Comparison of ENCODE assay signal across 8 mouse cellular contexts in genomic region chr3:60500571-60501527, GRCm38 (mm10). TPM values are rescaled to one million over a fixed set of nuclear protein-coding genes. Genes with fewer than 3 reads are reported as not detected.
A peak's percentile ranks its signal among the peaks of the same experiment; 100 is the strongest.
DNase-seq lines count a peak whose midpoint lies in the region.

No protein-coding gene starts in this region.

- 1% methylated on average over 86 of the region's 96 CpGs for WGBS in hindbrain, embryonic 10.5 days

- H3K27me3 ChIP-seq in hindbrain, embryonic 10.5 days (ENCODE audit: insufficient read depth, poor library complexity, severe bottlenecking): no peaks in the 10 kb centered on the region

- peak; percentile 83 for DNase-seq in Muller cell, postnatal 12 days (ENCODE audit: inconsistent ontology term)
- peak; percentile 90 for DNase-seq in cerebellum, adult 9-11 months
- DNase-seq in frontal cortex, adult 2 months (ENCODE audit: extremely low spot score in 1 of 2, low spot score in 1 of 2): peak; percentile 55 to 77
- DNase-seq in hindbrain, embryonic 10.5 days (ENCODE audit: low spot score): peak; percentile 75
- peak; percentile 71 to 81 for DNase-seq in layer of hippocampus, postnatal 14 days (ENCODE audit: low spot score in 2 of 2)
- peak; percentile 83 for DNase-seq in lung, postnatal 10 days
- DNase-seq in ovary, postnatal 14 days (ENCODE audit: low spot score): peak; percentile 59
- peak; percentile 74 to 82 for DNase-seq in thymus, postnatal 10 days (ENCODE audit: low spot score in 2 of 2)

- H3K36me3 ChIP-seq in hindbrain, embryonic 10.5 days: no peaks in the 10 kb centered on the region

- peak overlapping the region; percentile 99 for H3K27ac ChIP-seq in hindbrain, embryonic 10.5 days

- H3K4me3 ChIP-seq in hindbrain, embryonic 10.5 days: peak overlapping the region; percentile 86

- H3K4me1 ChIP-seq in hindbrain, embryonic 10.5 days (replicated peaks): peaks cover 35% of the 10 kb centered on the region

- H3K9me3 ChIP-seq in hindbrain, embryonic 10.5 days: no peaks in the 10 kb centered on the region

RNA-seq across cellular contexts. Expression of gene Mbnl1, which starts 28.2 kb away (rescaled TPM):
- polyA plus RNA-seq in frontal cortex, adult 2 months (2012; rRNA removed): 33.8 and 39.7 TPM in 2 replicates
- 34.7 and 39.3 TPM in 2 replicates for polyA plus RNA-seq in hindbrain, embryonic 10.5 days (2016; fragmentation: Nextera tagmentation; extraction: Ambion mirVana)
- total RNA-seq in layer of hippocampus, postnatal 14 days (2021): 100 to 1,000 TPM; 111 to 113 TPM

Comparison
In these comparisons a context has a peak if more than half of its experiments do, and no peak if none do; other contexts are left out.
1. Peak in every context shown above with its lines: DNase-seq, H3K4me3 ChIP-seq and H3K27ac ChIP-seq.